Mouse (Mus musculus): ENCODE measurements around the gene Mrpl50. TPM values are rescaled to one million over a fixed set of nuclear protein-coding genes. Genes with fewer than 3 reads are reported as not detected.

Gene Mrpl50
- total RNA-seq (2021), result 10 to 100 TPM; 43.7 to 53.0 TPM
- long read RNA-seq, experiment 1, transcript Mrpl50-201 (2 exons, 2,114 nt), result major isoform, 94 of 96 reads
- long read RNA-seq, experiment 1, partial matches to known transcripts, result 1 of 96 reads
- long read RNA-seq, experiment 1, other reads (novel, unspliced or antisense), result 1 of 96 reads
- long read RNA-seq, experiment 2, transcript Mrpl50-201 (2 exons, 2,114 nt), result major isoform, 111 of 116 reads
- long read RNA-seq, experiment 2, partial matches to known transcripts, result 4 of 116 reads
- long read RNA-seq, experiment 2, other reads (novel, unspliced or antisense), result 1 of 116 reads

DNA sequence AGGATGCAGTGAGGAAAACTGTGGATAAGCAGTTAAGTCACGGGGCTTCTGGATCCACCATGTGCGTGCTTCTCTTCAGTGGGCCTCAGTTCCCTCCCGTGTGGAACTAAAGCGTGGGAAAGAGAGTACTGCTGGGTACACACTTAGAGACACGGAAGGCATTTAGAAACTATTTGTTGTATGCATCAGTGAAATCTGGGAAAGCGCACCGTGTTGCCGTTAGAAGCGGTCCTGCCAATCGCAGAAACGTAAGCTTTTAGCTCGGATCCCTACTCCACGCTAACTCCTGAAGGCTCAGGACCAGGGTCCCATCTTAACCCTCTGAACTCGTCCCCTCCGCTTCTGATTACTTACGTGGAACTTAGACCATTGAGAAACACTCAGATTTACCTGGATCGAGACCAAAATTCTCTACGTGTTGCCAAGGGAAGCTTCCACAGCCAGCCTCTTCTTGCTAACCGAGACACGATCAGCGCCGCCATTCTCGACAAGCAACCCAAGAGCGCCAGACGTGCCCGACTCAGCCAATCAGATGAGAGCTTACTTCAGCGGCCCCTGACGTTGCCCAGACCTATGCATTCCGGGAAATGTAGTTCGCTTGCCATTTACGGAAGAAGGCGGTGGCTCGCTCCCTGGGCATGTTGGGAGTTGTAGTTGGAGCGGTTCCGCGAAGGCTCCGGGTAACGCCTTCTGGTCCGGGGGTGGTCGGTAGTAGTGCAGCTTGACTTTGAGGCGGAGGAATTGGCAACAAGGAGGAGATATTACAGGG is at the start of gene Mrpl50, which contains the start of gene Zfp189:
TSS of gene Mrpl50 (minus strand) at position 522 of the 769 bp plus-strand sequence.
TSS of gene Zfp189 (plus strand) at position 605 of the 769 bp plus-strand sequence.
- DNase-seq (ENCODE audit: low spot score in 2 of 2), result peak; percentile 78 to 82

DNA sequence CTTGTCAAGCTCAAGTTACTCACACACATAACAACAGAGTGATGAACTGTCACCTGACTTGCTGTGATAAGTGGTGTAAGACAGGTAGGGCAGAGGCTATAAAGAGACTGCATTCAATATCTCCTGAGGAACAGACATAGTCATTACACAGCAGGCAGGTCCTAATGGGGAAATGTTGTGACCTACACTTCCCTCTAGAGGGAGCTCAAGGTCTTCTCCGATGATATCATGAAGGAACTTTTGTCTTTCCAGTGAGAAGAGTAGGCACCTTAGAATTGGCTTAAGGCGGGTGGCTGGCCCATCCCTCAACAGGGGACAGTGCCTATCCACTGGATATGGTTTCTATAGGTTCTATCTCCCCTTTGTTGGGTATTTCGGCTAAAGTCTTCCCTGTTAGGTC is 46.7 kb upstream of the Mrpl50 start:
- DNase-seq (ENCODE audit: low spot score in 2 of 2), result peak in 1 of 2 experiments; percentile 28

DNA sequence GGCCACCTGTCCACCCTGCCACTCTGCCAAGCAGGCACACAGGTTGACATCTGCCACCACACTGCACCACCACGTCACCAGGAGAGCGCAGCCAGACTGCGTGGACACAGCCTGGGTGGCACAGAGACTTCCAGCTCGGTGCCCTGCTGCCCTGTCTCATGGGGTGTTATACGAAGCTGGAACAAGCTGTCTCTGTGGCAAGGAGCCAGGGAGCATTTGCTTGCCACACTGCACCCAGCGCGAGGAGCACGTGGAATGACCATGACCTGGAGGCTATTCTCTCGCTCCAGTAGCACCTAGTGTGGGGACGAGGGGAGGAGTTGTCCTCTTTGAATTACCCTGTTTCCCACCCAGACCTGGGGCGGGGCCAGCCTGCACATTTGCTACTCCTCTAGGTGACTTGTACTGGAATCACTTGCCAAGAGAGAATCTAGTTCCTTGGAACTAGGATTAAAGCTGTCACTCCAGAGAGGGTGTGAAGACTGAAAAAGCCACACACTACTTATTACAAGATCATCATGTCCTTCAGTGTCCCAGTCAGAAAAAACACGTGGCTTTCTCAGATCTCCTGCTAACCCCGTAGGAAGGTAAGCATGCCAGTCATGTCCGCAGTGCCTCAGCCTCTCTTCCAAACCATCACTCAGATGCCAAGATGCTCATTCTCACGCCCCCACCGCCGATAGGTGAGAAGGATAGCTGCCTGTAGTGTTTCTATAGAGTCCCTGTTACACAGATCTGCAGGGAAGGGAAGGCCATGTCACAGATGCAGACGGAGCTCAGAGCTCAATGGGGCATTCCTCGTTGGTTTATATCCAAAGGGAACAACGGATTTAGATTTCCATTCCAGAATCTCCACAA is 39.3 kb upstream of the Mrpl50 start:
- peak in 1 of 2 experiments; percentile 26 for DNase-seq (ENCODE audit: low spot score in 2 of 2)

DNA sequence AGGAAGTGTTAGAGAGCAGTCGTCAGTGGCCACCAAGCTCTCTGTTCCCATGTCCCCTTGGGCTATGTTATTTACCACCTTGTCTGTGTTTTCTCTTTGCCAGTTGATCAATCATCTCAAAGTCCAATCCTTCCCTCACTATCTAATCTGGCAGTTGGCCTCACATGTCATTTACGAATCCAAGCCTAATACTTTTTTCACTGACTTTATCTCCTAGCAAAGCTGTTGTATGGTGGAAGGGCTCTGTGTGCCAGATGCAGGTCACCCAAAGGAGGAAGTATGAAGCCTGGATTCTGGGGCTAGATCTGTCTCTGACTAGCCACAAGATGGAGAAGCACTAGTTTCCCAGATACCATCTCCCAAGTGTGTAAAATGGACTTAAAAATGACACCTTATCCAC is 37.3 kb upstream of the Mrpl50 start:
- no peak for DNase-seq (ENCODE audit: low spot score in 2 of 2)

DNA sequence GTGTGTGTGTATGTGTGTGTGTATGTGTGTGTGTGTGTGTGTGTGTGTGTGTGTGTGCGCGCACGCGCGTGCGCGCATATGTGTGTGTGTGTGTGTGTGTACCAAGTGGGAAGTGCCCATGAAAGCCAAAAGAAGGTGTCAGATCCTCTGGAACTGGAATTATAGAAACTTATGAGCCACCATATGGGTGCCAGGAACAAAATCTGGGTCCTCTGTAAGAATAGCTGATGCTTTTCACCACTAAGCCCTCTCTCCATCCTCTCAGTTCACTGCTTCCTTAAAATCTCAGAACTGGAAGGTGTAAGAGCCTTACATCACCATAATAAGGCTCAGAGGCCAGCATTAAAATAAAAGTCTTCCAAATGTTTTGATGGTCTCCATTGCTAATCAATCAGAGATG is 36.5 kb upstream of the Mrpl50 start:
- no peak for DNase-seq (ENCODE audit: low spot score in 2 of 2)

DNA sequence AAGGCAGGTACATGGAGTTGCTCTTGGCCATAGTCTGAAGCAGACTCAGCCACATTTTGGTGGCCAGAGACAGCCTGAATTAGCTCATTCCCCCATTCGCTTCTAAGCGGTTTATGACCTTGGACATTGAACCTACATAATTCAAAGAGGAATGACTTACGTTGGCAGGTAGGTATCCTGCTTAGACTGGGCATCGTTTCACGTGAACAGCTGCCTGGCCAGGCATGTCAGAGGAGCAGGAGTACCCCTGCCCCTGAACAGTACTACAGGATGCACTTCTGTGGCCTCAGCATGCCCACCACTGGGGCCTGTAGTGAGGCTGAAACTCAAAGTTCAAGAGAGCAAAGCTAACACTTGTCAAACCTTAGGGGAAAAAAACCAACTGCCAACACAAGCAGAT is 32.5 kb upstream of the Mrpl50 start:
- no peak for DNase-seq (ENCODE audit: low spot score in 2 of 2)

DNA sequence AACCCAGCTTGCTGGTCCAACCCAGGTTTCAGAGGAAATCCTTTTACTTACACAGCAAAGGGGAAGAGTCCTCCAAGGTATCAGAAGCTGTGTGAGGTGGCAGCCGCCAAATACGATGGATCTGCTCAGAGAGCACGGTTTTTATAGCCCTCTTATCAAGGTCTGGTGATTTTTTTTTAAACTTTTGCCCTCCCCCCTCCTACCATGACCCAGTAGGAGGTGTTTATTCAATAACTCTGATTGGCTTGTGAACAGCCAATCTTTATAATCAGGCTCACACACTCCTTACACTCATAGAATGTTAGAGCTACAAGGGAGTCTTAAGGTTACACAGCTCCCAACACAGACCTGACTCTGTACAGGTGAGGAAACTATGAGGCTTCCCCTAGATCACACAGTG is 28.5 kb upstream of the Mrpl50 start, which contains the start of gene Aldob:
TSS of gene Aldob (minus strand) at position 164 of the 400 bp plus-strand sequence.
- no peak for DNase-seq (ENCODE audit: low spot score in 2 of 2)

DNA sequence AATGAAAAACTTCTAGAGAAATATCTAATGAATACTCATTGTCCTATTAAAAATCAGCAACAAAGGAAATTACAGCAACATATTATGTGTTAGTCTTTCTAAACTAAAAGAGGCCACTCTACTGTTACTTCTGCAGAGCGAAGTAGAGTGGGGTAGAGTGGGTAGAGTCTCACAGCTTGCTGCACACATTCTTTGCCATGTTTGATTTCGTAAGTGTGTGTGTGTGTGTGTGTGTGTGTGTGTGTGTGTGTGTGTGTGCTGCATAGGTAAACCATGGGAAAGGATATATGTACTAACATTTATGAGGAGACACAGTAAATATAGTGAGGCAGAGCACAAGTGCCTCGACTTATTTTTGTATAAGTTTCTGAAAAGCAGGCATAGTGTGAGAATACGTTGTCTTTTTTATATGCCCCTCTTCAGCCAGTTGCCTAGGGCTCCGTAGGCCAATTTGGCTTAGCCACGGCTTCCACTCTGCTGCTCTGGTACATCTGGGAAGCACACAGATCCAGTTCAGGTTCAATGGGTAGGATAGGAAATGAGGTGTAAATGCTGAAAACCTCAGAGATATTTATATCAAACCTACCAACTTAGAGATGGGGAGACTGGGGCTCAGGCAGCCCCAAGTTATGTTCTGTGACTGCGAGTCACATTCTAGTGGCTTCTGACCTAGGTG is 26.8 kb upstream of the Mrpl50 start:
- no peak for DNase-seq (ENCODE audit: low spot score in 2 of 2)

DNA sequence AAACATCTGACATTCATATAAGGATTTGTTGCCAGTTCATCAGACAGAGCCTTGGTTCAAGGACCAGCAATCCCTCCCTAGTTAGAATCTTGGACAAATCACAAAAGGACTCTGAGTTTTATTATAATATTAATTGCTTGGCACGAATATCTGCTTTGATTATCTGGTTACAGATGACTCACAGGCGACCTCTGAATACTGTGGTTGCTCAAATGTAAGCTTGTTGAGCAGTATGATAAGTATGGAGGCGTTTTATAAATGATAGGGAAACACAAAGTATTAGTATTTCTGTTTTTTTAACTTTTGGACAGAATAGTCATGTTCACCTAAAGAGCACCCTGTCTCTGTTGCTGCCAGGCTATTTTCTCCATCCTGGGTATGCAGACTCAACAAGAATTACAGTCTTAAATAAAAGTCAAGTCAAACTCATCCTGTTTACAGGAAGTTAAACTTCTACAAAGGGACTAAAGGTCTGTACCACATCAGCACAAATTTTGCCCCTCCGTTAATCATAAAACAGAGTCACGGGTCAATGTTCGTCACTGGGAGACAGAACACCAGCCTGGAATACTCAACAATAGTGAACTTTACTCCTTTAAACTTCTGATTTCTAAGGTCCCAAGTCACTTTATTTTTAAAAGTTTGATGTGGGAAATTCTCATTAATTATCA is 26.1 kb upstream of the Mrpl50 start:
- DNase-seq (ENCODE audit: low spot score in 2 of 2), result no peak

DNA sequence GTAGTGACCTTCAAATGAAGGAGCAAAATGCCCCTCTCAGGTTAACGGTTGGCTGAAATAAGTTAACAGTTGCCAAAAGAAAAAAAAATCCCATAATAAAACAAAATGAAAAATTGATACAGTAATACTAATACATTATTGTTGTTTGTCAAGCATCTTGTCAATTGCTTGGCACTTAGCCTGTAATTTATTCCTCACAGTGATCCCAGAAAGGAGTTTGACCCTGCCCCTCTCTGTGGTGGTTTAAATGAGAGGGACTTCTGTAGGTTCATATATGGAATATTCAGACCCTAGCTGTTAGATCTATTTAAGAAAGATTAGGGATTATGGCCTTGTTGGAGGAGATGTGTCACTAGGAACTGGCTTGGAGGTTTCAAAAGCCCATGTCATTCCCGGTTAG is 25.1 kb upstream of the Mrpl50 start:
- no peak for DNase-seq (ENCODE audit: low spot score in 2 of 2)

DNA sequence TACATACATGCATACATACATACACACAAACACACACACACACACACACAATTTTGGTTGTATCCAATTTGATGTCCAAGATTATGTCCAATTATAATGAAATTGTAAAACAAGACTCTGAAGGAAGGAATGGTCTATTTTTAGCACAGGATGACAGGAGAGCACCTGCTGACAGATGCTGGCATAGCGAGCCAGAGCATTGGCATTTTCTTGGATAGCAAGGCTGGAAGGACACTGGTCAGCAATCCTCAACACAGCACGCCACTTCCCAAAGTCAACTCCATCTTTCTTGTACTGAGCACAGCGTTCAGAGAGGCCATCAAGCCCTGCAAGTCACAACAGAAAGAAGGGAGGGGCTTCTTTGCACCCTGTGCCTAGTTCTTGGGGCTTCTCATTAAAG is 20.1 kb upstream of the Mrpl50 start:
- DNase-seq (ENCODE audit: low spot score in 2 of 2), result no peak

DNA sequence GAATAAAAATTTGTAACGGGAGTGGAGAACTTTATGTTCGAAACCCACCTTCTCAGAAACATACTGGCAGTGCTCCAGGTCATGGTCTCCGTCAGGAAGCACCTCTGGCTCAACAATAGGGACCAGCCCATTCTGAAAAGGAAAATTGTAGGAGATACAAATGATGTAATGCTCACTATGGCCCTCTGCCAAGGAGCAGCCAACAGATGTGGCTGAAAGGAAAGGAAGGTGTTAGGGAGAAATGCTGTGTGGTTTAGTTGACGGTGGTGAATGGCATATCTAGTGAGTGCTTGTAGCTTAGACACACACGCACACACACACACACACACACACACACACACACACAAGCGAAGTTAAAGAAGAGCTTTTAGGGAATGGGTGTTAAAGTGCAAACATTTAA is 18.8 kb upstream of the Mrpl50 start:
- no peak for DNase-seq (ENCODE audit: low spot score in 2 of 2)

DNA sequence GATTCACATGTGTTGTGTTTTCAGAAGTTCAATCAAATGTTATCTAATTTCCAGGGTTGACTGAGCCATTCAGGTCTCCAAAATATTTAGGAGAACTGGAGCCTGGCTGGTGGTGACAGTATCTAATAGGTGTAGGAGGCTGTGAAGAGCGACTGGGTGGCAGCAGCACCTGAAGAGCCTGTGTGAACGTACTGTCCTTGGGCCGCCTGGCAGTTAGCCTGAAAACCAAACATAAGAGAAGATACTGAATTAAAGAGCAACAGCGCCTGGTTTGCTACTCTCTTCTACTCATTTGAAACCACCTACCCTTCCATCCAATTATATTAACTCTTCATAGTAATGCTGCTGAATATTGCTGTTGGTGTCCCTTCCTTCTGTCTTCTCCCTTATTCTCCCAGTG is 15.8 kb upstream of the Mrpl50 start:
- DNase-seq (ENCODE audit: low spot score in 2 of 2), result no peak

DNA sequence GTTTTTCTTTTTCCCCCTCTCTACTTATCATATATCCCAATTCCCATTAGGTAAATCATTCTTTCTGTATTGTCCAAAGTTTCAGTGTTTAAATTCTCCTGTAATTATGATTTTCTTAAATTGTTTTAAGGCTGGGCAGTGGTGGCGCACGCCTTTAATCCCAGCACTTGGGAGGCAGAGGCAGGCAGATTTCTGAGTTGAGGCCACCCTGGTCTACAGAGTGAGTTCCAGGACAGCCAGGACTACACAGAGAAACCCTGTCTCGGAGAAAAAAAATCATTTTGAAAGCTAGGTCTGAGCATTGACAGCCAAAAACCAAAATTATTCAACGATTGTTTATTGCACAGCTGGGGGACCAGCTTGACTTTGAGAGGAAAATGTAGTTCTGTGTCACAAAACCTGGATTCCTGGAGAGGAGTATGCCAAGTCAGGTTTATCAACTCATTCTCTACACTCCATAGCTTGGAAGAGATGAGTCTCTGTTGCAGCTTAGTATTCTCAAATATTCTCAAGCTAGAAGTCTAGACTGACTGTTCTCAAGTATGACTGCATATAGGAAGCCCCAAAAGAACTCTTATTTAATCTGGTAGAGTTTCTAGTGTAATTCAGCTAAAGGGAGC is 14.9 kb upstream of the Mrpl50 start:
- DNase-seq (ENCODE audit: low spot score in 2 of 2), result no peak

DNA sequence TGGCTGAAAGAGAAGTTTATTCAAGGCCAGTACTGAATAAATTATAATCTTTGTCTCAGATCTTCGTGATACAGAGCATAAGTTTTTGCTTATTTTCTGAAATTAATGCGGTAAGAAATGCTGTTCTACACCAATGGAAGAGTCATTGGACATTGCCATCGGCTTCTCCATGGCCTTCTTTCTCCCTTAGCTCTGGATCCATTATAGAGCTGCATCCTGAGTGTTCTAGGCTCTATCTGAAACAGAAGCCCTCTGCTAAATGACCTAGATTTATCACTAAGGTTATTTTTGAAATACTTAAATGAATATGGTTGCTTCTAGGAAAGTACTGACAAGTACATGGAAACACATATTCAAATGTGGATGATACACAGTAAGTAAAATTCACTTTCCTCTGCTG is 14.1 kb upstream of the Mrpl50 start:
- no peak for DNase-seq (ENCODE audit: low spot score in 2 of 2)

DNA sequence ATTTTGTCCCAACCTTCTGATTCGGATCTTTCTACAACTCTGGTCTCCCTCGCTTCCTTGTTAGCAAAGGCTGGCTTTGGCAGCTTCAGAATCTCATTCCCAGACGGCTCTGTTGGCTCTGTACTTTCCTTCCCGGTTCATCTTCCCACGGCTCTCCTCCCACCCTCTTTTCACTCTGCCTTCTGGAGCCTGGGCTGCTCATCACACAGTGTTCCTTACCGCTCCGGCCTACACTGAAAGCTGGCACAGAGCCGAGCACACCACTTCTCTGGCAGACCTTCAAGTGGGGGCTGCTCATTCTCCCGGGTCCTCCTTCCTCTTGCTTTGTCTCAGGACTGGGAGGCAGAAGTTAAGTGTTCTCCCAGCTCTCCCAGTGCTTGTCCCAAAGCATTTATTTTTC is 1.7 kb upstream of the Mrpl50 start:
- DNase-seq (ENCODE audit: low spot score in 2 of 2), result no peak

DNA sequence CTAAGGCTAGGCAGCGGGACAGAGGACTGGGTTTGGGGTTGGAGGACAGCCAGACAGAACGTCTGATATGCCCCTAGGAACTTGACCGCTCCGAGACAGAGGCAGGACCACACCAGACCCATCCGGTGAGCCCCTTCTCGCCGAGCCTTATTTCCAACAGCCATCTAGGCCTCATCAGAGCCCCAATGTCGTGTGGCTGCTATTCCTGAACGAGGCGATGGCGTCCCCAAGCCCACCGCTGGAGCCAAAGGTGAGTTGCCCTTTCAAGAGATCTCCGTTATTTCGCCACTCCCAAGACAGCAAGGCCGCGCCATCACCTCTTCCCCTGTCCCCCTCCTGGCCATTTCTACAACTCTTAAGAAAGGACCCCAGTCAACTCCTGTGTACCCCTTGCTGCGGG is 453 bp upstream of the Mrpl50 start:
- no peak for DNase-seq (ENCODE audit: low spot score in 2 of 2)

DNA sequence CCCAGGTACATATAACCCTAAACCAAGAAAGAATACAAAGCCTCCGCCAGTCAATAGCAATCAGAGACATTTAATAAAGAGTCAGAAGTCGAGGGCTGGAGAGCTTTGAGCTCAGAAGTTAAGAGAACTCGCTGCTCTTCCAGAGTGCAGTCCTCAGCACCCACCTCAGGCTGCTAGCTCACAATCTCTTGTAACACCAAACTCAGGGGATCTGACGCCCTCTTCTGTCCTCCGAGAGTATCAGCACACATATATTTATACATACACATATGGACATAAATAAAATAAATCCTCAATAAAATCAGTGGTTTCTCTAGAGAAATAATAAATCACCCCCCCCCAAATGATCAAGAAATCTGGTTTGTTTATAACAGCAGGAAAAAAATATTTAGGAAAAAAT is 1.4 kb downstream of the Mrpl50 start:
- DNase-seq (ENCODE audit: low spot score in 2 of 2), result no peak

DNA sequence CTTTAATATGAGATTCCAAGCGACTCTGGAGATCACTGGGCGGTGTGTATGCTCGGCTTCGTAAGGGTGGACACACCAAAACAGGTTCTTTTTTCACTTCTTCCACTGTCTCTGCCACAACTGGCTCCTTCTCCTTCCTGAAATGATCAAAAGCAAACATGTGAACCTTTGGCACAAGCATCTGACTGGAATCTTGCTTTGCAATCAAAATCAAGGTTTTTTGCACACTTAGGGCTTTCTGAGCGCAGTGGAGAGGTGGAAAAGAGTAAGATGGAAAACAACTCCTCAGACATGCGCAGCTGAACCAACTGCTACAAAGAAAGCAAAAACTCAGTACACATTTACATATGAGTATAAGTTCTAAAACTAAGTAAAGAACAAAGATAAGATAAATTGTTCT is 6.5 kb downstream of the Mrpl50 start:
- no peak for DNase-seq (ENCODE audit: low spot score in 2 of 2)

DNA sequence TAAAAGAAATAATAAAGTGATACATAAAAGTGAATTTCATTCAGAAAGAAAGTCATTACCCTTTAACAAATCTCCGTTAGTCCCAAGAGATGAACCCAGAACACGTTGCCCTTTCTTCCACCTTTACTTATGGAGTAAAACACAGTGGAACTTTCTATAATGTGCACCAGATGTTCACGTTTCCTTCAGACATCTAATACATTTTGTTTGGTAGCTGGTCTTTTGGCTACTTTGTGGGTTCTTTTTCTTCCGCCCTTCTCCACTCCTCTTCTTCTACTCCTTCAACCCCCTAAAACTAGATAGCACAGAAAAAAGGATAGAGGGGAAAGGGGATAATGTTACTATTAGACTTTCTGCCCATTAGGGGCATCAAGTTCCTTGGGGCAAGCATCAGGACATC is 8.3 kb downstream of the Mrpl50 start:
- DNase-seq (ENCODE audit: low spot score in 2 of 2), result no peak
